Mouse (Mus musculus) fat pad, adult 2 months (tissue): ENCODE data around the gene Ncor2.

Experiments used
- DNase-seq: peaks from one replicate; pipeline ENCODE4 v3.0.0-alpha.2; 2011; ENCODE audit warnings: low read depth, low spot score; ENCODE audit errors: extremely low read depth

Gene Ncor2

DNA sequence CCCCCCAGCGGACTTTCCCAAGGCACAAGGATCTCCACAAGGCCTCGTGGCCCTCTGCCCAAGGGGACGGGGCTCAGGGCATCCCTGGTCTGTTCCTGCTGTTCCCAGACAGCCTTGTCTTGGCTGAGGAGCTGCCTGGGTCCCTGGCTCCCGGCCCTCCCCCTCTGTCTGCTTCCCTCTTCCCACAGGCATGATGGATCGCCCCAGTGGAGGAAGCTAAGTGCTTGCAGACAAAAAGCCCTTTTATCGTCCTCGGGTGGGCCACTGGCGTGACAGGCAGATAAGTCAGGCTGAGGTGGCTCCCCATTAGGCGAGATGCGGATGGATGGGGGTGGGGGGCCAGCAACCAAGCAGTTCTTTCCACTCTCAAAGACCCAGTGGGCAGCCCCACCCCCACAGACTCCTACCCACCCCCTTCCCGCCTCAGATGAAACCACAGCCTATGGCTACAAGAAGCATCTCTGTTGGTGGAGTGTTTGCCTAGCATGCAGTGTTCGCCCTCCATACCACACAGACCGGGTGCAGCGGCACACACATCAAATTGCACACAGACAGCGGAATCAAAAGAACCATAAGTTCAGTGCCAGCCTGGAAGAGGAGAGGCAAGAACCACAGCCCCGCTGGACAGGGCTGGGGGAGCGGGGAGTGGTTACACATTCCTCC lies 27.0 kb downstream of the Ncor2 start:
- no peak for DNase-seq

DNA sequence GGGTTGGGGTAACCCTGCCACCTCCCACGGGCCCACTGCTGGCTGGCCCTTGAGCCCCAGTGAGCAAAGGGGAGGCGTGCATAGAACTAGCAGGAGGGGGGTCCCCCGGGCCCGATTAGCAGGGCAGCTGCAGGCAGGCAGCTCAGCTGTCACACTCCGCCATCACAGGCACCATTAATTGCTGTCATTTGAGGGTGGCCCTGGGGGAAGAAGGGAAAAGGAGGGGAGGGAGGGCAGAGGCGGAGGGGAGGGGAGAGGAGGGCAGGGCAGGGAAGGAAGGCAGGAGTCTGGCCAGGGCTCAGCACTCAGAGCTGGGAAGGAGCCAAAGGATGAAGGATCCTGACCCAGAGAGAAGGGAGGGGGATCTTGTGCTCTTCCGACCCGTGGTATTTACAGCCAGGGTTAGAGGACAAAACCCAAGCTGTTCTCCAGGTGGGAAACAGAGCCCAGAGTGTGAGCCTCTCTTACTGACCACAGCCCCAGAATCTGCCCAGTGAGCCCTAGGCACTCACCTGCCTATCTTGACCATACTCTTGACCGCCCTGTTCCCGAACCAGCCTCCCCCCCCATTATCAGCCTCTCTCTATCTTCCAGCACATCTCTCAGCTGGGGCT lies 28.0 kb downstream of the Ncor2 start:
- DNase-seq: no peak

DNA sequence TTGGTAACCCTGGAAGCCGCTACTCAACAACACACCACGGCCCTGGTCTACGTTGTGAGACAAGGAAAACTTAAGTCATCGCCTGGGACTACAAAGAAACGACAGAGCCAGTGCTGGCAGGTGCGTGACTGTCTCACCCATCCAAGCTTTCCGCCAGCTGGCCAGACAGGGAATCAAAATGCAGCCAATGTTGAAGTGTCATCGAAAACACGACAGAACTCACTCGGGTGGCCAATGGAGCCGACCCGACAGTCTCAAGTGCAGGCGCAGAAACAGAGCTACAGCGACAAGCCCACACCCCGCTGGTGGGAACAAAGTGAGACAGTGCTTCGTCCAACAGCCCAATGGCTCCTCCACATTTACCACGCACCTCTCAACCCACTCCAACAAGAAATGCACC lies 29.9 kb downstream of the Ncor2 start:
- DNase-seq: no peak

DNA sequence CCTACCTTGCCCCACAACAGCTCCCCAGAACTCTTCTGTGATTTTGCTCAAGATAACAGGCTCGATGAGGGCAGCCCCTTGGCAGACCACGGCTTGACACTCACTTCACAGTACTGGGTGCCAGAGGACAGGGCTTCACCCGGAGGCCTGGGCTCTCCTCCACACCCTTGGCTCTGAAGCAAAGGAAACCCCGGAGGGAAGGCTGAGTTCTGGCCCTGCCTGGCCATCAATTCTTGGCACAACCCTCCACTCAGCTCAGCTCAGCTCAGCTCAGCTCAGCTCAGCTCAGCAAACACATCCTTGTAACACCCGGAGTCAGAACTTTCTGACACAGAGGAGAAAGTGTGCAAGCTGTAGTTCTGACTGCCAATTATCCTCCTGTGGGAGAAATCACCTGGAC lies 30.3 kb downstream of the Ncor2 start:
- DNase-seq: no peak

DNA sequence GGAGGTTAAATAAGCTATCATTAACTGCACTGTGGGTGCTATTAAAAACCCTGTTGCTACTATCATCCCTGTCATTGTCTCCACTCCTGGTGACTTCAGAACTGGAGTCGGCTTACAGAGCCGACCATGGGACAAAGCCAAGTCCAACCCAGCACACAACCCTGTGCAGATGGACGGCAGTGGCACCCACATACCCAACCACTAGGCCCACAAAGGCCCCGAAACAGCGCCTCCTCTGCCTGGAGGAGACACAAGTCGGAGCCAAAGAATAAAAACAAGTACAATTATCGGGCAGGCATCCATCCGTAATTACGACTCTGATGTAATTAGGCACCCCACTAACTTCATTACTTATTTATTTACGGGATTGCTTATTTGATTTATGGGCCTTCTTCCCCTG lies 30.8 kb downstream of the Ncor2 start:
- DNase-seq: no peak

DNA sequence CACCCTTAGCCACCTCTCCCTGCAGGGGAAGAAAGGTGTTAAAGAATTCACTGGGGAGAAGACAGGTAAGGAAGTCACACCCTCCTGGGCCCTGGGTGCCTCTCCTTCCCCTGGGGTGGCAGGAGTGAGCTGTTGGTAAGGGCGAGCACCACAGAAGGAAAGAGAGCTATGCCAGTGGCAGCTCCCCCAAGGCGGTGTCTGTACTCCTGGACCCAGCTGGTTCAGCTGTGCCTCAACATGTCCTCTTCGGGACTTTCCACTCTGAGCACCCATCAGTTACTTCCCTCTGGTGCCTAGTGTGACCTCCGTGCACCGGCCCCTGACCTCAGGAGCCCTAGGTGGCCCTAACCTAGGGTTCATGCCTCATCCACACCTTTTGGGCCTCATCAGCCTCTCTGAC lies 31.9 kb downstream of the Ncor2 start:
- no peak for DNase-seq

DNA sequence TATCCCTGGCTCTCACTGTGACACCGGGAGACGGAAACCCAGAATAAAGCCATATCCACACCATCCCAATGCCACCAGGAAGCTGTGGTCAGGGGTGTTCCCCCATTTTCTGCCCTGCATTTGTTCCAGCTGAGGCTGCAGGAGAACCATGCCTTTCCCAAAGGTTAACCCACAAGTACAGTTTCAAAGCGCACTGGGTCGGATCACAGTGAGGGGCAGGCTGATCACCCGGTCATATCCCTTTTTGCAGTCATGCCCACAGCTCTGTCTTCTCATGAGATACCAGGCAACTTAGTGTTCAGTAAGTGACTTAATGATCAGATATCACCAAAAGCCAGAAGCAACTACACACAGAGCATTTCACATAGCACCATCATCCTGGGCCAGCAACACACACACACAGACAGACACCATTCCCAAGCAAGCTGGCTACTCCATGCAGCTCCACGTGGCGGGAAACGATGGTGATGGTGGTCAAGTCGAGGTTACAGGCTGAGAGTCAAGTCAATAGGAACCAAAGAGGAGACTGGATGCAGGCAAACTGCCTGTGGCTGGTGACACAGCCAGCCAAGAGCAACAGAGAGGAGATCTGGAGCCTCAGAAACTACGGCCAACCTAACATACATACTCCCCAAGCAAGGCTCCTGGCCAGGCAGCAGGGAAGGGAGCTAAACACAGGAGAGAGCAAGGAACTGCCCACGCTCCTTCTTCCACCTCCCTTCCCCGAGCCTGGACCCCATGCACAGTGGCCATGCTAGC lies 35.7 kb downstream of the Ncor2 start:
- no peak for DNase-seq

DNA sequence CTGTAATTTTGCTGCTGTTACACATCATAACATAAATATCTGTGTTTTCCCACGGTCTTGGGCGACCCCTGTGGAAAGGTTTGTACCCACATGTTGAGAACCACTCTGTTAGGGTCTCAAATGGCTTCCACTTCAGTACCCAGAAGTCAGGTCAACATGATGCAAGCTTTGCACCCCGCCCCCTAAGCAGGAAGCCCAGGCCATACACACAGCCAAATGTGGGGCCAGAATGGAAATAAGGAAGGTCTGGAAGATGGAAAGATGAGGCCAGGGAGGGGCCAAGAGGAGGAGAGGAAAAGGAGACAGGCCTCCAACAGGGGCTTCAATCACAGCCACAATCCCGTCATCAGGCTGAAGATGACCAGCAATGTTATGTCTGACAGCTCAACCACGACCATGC lies 37.1 kb downstream of the Ncor2 start:
- no peak for DNase-seq

DNA sequence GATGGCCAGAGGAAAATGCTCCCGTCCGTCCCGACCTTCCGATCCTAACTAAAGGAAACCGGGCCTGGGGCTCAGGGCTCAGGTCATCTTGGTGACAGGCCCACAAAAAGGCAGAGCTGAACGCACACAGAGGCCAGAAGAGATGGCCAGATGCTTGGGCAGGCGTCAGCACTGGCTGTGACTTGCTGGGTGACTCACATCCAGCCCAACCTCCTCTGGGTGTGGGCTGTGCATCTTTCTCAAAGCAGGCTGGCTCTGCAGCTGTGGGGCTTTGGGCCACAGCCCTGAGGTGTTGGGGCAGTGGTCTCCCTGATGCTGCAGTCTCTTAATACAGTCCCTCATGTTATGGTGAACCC lies 37.5 kb downstream of the Ncor2 start:
- no peak for DNase-seq

DNA sequence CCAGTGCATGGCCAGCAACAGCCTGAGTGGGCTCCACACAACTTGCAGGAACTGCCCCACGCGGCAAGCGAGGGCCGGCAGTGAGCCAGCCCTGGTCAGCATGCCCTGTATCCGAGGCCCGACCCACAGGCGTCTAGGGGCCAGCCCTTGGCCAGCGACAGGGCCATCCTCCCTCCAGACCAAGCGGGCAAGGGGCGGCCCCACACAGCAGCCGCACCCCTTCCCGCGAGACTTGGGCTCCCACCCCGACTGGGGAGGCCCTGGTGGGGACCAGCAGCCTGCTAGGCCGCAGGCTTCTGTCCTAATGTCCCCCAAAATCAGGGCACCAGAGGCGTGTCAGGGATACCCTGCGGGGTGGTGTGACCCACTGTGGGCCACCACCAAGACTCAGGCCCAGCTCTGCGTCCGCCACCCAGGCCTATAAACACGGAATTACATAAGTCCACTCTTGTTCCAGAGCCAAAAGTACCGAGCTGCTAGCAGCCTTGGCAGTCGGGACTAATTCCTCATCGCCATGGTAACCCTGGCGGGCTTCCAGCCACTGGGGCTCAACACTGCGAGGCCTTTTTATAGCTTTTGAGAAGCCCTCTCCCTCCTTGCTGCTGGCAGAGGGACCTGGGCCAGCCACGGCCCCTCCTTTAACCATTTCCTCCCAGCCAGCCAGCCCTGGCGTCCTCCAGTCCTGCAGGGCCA lies 38.0 kb downstream of the Ncor2 start:
- peak; percentile 88 for DNase-seq

DNA sequence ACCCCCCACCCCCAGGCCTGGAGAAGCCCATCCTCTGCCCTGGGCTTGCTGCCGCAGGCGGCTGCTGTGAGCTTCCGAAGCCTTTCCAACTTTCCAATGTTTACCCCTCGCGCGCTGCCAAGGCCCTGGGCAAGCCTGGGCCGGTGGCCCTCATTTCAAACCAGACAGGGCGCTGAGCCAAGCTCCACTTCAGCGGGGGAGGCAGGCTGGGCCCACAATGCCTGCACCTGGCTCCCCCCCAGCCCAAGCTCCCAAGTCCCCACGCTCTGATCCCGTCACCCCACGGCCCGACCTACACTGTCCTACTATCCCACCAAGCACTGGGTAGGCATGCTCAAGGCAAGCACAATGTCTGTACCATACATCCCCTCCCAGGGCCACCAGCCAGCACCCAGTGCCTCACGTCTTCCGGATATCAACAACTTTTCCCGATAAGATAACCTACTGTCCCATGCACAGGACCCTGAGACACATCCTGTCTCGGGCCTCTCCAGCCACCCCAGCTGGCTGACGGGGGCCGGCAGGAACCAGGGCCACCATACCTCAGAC lies 38.8 kb downstream of the Ncor2 start:
- no peak for DNase-seq

DNA sequence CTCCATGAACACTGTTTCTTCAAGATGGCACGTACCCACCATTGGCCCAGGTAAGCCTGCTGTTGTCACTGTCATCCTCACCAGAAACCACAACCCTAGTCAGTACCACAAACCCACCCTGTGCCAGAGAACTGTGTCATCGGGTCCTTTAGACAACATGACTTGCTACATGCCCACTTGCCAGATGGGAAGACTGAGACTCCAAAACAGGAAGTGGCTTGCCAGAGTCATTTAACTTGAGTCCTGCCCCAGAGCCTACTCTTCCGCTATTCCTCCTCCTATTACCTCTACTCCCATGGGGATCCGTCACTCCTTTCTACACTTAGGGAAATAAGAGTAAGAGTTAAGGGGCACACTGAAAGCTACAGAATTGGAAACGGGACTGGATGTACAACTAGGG lies 39.4 kb downstream of the Ncor2 start:
- no peak for DNase-seq

DNA sequence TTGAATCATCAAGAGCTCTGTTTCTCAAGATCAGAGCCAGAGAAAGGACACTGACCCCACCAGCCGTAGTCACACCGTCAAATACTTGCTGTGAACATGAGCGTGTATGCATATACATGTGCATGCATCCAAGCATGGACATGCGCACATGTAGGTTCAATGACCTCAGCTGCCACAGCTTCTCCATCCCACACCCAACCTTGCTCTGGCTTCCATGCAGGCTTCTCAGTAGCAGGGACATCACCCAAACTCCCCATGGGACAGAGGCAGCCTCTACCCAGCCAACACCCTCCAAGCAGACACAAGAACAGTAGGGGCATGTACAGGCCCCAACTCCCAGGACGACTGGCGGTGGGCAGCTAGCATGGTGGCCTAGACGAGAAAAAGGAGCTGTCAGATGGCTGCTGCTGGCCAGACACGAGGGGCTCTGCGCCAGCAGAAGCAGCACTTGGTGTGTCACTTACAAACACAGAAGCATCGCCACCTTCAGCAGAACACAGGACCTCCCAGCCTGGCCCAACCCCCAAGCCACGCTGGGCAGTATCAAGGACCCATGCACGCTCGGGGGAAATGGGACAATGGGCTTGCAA lies 40.1 kb downstream of the Ncor2 start:
- no peak for DNase-seq

DNA sequence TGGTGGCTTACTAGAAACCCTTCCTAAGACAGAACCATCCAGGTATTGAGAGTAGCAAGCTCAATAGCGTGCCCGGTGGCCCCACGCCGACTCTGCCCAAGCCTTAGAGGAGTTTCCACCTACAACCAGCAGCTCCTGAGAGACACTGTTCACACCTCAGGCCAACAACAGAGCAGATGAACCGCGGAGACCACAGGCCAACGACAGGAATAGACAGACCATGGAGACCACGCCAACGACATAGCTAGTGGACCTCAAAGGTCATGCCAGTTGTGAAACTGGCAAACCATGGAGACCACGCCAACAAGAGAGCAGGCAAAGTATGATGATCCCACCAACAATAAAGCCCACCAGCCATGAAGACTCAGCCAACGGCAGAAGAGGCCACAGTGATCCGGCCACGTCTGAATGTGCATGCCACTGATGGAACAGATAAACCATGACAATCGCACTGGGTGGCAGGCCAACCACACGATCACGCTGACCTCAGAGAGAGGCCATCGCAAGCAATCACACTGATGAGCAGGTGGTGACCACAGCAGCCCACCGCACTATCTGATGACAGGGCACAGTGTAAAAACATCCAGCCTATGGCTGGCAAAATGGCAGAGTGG lies 41.2 kb downstream of the Ncor2 start:
- no peak for DNase-seq

DNA sequence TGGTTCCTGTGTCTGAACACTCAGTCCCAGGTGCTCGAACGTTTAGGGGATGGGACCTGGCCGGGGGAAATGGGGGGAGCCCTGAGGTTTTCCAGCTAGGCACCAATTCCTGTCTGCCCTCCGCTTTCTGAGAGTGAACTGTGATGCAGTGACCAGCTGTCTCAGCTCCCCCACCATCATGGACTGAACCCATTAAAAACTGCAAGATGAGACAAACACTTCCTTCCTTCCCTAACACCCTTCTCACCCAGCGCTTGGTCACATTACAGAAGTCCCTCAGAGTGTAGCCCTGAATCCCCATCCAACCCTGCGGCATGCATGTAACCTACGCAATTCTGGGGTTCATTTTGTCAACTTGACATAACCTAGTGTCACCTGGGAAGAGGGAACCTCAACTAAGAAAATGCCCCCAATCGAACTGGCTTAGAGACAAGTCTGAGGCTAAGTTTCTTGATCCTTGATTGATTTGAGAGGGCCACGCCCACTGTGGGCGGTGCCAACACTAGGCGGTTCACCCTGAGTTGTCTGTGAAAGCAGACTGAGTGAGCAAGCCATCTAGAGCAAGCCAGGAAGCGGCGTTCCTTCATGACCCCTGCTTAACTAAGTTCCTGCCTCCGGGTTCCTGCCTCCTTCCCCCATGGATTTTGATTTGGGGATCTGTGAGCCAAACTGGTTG lies 41.9 kb downstream of the Ncor2 start:
- DNase-seq: no peak

DNA sequence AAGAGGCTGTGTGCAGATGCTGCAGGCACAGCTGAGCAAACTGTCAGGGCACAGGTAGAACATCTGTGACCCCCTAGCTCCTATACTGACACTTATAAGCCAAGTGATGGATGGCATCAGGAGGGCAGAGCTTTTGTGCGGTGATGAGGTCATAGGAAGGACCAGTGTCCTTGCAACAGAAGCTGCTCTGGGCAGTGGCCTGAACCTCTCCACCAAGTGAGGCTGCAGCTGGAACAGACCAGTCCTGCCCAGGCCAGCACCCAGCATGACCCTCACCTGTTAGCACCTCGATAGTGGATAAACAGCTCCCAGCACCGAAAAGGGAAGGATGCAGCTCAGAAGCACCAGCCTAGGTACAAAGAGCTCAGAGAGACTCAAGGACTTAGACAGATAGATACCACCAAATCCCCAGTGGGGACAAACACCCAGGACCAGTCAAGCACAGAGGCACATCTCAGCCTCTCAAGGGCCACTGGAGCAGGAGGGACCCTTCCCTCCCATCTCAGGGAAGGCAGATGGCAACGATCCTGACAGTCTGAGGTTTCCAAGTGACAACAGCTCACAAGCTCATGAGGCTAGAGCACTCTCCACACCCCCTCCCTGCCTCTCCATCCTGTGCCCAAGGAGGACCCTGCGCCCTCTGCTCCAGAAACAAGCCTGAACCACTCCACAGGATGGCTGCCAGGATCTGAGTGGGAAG lies 42.6 kb downstream of the Ncor2 start:
- no peak for DNase-seq

DNA sequence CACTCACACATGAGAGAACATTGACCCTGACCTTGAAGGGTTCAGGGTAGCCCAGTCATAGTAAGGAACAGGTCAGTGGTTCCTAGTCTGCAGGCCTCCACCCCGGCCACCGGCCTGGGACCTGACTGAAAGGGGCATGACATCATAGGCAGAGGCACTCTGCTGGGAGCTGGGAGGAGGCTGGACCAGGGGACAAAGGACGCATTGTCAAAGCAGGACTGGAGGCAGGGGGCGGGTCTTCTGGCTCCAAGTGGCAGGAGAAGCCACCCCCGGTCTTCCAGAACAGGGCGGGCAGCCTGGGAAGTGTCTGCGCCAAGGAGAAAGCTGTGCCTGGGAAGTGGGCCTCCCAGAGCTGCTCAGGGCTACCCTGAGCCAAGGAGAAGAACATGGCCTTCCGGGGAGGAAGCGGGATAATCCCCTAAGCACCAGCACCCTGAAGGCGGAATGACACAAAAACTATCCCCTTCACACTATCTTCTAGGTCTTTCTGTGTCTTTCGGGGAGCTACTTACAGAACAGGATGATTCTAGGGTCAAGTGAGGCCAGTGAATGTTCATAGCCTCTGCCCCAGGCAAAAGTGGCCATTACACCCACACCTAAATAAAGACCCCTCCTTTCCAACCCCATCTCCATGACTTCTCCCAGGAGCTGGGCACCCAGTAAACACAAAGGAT lies 44.1 kb downstream of the Ncor2 start:
- DNase-seq: no peak

DNA sequence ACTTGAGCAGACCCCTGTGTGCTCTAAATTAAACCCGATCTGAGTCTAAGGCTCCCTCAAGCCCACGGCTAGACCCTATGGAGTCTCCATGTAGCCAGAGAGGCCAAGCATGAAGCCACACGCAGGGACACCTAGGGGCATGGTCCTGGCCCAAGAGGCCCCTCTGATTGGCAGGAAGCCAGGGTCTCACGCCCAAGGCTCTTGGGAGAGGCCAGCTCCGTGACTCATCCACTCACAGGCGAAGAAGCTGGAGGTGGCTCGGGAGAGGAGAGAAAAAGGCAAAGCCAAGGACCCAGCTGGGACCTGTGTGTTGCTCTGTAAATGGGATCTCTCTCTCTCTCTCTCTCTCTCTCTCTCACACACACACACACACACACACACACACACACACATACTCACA lies 44.6 kb downstream of the Ncor2 start:
- no peak for DNase-seq

DNA sequence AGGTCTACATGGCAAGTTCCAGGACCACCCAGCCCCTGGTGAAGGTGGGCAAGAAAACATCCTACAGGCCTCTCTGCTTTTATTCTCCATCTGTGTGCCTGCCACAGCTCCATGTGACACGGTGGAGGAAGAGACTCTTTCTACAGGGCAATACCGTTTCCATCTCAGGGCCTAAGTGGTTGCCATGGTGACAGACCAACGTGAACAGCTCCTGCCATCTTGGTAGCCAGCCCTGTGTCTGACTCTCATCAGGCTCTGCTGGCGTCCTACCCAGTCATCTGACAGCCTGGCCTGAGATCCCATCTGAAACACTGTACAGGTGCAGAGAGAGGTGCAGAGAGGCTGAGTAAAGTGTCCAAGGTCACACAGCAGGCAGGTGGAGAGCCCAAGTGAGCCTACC lies 45.4 kb downstream of the Ncor2 start:
- no peak for DNase-seq
